8 mouse cellular contexts compared by ENCODE assay signal in the genomic region with DNA sequence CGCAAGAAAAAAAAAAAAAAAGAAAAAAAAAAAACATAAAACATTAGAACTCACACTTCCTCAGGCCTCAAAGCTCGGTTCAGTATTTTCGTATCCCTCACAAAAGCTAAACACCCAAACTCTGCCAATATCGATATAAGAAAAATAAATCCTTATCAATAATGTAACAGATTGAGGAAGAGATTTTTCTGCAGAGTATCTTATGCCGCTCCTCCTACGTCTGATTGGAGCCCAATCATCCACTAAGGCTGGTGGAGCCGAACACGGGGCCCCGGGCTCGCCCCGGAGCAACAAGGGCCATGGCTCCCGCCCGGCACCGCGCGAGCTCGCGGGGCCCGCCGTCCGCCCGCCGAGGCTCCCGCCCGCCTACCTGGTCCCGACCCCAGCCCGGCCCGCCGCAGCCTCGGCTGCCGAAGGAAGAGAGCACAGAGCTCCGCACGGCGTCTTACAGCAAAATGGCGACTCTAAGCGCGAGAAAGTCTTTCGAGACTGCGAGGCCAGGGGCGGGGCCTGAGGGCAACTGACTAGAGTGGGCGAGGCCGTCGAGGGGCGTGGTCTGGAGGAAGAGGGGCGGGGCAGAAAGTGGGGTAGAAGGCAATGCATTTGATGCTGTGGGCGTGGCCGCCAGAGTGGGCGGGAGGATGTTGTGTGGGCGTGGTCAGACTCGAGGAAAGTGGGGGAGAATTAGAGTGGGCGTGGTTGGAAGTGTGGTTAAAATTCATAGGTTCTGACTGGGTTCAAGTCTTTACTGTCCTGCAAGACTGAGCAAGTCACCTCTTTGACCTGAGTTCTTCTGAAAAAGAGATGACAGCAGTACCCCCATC. TPM values are rescaled to one million over a fixed set of nuclear protein-coding genes. Genes with fewer than 3 reads are reported as not detected.
DNase-seq lines count a peak whose midpoint lies in the region; ATAC-seq lines count a peak whose summit lies in the region.

Prpsap2 (minus strand) TSS at position 505 of the 824 bp plus-strand sequence.

- H3K36me3 ChIP-seq in hindbrain, embryonic 12.5 days = peaks cover 2% of the 10 kb centered on the region; the same call in 1 of the 2 replicates

- H3K9ac ChIP-seq in hindbrain, embryonic 12.5 days = peak within 1 kb of the TSS; percentile 75

- H3K4me2 ChIP-seq in hindbrain, embryonic 12.5 days (replicated peaks) = peak within 1 kb of the TSS; percentile 65

- WGBS in hindbrain, embryonic 12.5 days = under 1% methylated on average over 49 of the region's 51 CpGs

- H3K27ac ChIP-seq in hindbrain, embryonic 12.5 days = peak within 1 kb of the TSS; percentile 85

- ATAC-seq in hindbrain, embryonic 12.5 days (ENCODE audit: low FRiP score) = peak; percentile 93

- no peaks in the 10 kb centered on the region for H3K27me3 ChIP-seq in hindbrain, embryonic 12.5 days

- no peaks in the 10 kb centered on the region for H3K9me3 ChIP-seq in hindbrain, embryonic 12.5 days (replicated peaks)

- peak; percentile 100 for DNase-seq in NIH3T3 (ENCODE audit: low read depth)
- DNase-seq in cerebellum, postnatal 10 days = peak; percentile 100
- DNase-seq in frontal cortex, postnatal 10 days (ENCODE audit: low spot score in 2 of 2) = peak; percentile 97 to 99
- peak; percentile 97 to 98 for DNase-seq in layer of hippocampus, postnatal 14 days (ENCODE audit: low spot score in 2 of 2)
- peak; percentile 100 for DNase-seq in lung, postnatal 14 days
- DNase-seq in retina, adult 2 months (ENCODE audit: low read depth, low spot score) = peak; percentile 96
- peak; percentile 100 for DNase-seq in thymus, postnatal 36 days

- peaks cover 8% of the 10 kb centered on the region for H3K4me1 ChIP-seq in hindbrain, embryonic 12.5 days

- peak within 1 kb of the TSS; percentile 67 for H3K4me3 ChIP-seq in hindbrain, embryonic 12.5 days

RNA-seq across cellular contexts. Expression of gene Prpsap2, which starts in this region (rescaled TPM):
- 45.5 and 48.7 TPM in 2 replicates for polyA plus RNA-seq in hindbrain, embryonic 12.5 days (2016; fragmentation: Nextera tagmentation; extraction: Ambion mirVana)
- 10 to 100 TPM; 40.8 to 45.7 TPM for total RNA-seq in layer of hippocampus, postnatal 14 days (2021)

Comparison
In these comparisons a context has a peak if more than half of its experiments do, and no peak if none do; other contexts are left out.
1. Peak in every context shown above with its lines: DNase-seq, ATAC-seq, H3K4me3 ChIP-seq and H3K27ac ChIP-seq.